Mouse (Mus musculus): ENCODE results near the gene Zfp62. TPM values are rescaled to one million over a fixed set of nuclear protein-coding genes. Genes with fewer than 3 reads are reported as not detected.
A peak's percentile ranks its signal among the peaks of the same experiment; 100 is the strongest.
"Not testable (repeated sequence)": the region's sequence is repeated elsewhere in the genome, so short reads cannot be mapped to it uniquely, and the experiment has no call there.

Zfp62 gene
- polyA plus RNA-seq, 1 experiment from 2014 or later, result 8.8 TPM

DNA sequence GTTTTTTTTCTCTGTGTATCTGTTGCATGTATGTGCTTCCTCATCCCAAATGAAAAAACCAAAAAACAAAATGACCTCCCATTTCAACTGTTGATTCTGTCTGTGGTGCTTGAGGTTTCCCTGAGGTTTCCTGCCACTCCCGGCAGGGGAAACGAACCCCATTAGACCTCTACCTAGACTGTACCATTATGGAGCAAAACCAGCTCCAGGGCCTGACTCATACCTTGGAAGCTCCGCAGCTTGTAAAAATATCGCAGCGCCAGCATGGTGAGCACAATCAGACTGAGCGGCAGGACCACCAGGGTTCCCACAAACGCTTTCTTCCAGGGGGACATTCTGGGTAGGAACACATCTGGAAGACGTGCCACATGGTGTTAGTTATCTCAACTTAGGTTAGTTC is 27.7 kb upstream of the Zfp62 start:
- H3K9ac ChIP-seq (replicated peaks), result no peak overlapping the region
- no peak for TF ChIP-seq CTCF (IDR thresholded peaks at IDR 0.05; ENCODE audit: low read depth)
- TF ChIP-seq EP300 (IDR thresholded peaks at IDR 0.05; ENCODE audit: low read depth), result no peak
- ATAC-seq (no peak), DNase-seq (no peak)
- 33% methylated on average over 8 of the region's 8 CpGs for WGBS (ENCODE audit: insufficient replicate concordance)
- no peak overlapping the region for H3K4me2 ChIP-seq (ENCODE audit: low read depth, low read length)
- H3K27me3 ChIP-seq (ENCODE audit: insufficient read depth, low read length), result no peaks in the 10 kb centered on the region
- H3K4me1 ChIP-seq (ENCODE audit: insufficient read depth), result peaks cover 2% of the 10 kb centered on the region; the same call in 1 of the 2 replicates
- no peak overlapping the region for H3K4me3 ChIP-seq (ENCODE audit: low read depth, low read length)
- no peaks in the 10 kb centered on the region for H3K36me3 ChIP-seq (replicated peaks; ENCODE audit: insufficient read depth, low read length)
- no peak overlapping the region for H3K27ac ChIP-seq (ENCODE audit: low read depth)
- no peaks in the 10 kb centered on the region for H3K9me3 ChIP-seq (ENCODE audit: low read length)

DNA sequence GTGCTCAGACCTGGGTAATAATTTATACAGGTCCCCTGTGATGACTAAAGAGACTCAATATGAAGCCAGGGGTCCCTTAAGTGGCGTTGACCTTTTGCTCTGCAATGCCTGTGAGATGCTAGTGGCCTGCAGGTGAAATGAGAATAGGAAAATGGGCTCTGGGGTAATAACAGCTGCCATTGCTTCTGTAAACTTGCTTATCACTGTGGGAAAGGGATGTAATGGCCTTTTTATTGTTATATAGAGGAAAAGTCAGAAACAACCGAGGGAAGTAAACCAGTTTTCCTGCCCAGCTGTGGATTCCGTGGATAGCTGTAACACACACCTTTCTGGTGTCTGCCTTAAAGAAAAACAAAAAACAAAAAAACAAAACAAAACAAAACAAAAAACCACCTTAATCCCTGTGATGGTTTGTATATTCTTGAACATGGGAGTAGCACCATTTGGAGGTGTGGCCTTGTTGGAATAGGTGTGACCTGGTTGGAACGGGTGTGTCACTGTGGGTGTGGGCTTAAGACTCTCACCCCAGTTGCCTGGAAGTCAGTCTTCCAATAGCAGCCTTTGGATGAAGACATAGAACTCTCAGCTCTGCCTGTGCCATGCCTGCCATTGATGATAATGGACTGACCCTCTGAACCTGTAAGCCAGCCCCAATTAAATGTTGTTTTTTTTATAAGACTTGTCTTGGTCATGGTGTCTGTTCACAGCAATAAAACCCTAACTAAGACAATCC is 26.9 kb upstream of the Zfp62 start:
- not testable (repeated sequence) for H3K27ac ChIP-seq (ENCODE audit: low read depth)

DNA sequence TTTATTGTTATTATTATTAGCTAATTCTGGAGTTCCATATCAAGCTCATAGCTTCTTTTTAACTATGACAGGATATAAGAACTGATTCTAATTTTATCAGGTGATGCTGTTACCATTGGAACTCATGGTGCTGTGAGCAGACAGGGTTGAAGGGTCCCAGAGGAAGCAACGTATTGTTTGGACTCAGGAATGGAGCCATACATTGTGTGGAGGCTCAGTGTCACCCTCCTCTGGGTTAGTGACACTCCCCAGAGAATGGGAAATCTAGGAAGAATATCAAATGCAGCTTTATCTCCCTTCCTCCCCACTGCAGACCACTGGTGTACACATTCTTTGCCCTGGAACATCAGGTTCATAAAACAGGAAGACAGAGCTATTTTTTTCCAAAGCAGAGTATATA is 19.9 kb upstream of the Zfp62 start:
- H3K36me3 ChIP-seq (replicated peaks; ENCODE audit: insufficient read depth, low read length), result no peaks in the 10 kb centered on the region
- no peak overlapping the region for H3K27ac ChIP-seq (ENCODE audit: low read depth)
- no peaks in the 10 kb centered on the region for H3K4me1 ChIP-seq (ENCODE audit: insufficient read depth)
- no peak overlapping the region for H3K4me2 ChIP-seq (ENCODE audit: low read depth, low read length)
- DNase-seq (no peak), ATAC-seq (no peak)
- TF ChIP-seq EP300 (IDR thresholded peaks at IDR 0.05; ENCODE audit: low read depth), result no peak
- no peak for TF ChIP-seq CTCF (IDR thresholded peaks at IDR 0.05; ENCODE audit: low read depth)
- H3K9ac ChIP-seq (replicated peaks), result no peak overlapping the region
- WGBS (ENCODE audit: insufficient replicate concordance), result 61% methylated on average over 1 of the region's 1 CpGs
- no peak overlapping the region for H3K4me3 ChIP-seq (ENCODE audit: low read depth, low read length)
- no peaks in the 10 kb centered on the region for H3K9me3 ChIP-seq (ENCODE audit: low read length)
- no peaks in the 10 kb centered on the region for H3K27me3 ChIP-seq (ENCODE audit: insufficient read depth, low read length)

More for the DNA sequence above, 26.9 kb upstream of the Zfp62 start:
- H3K9ac ChIP-seq (replicated peaks); ATAC-seq; DNase-seq; H3K4me2 ChIP-seq (ENCODE audit: low read depth, low read length); H3K4me3 ChIP-seq (ENCODE audit: low read depth, low read length); H3K9me3 ChIP-seq (ENCODE audit: low read length); H3K27me3 ChIP-seq (ENCODE audit: insufficient read depth, low read length); H3K4me1 ChIP-seq (ENCODE audit: insufficient read depth); H3K36me3 ChIP-seq (replicated peaks; ENCODE audit: insufficient read depth, low read length): not testable (repeated sequence)
- 56% methylated on average over 4 of the region's 4 CpGs for WGBS (ENCODE audit: insufficient replicate concordance)

DNA sequence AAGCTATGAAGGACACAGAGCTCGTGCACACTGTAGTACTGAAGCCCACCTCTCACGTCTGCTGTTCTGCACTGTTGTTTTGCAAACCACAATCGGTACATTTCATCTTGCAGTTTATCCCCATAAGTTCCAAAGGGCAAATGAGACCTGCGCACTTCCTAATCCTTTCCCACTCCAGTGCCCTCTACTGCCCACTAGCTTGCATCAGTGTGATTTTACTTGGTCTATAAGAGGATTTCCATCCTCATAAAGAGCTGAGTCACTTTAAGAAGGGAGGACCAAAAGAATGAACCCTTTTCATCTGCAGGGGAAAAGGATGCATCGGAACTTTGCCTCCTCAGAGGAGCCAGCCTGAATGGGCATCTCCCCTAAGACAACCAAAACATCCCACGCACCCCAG is 16.6 kb upstream of the Zfp62 start:
- no peak overlapping the region for H3K9ac ChIP-seq (replicated peaks)
- TF ChIP-seq EP300 (IDR thresholded peaks at IDR 0.05; ENCODE audit: low read depth), result no peak
- peak; percentile 35; the same call in 1 of the 2 replicates for TF ChIP-seq CTCF (IDR thresholded peaks at IDR 0.05; ENCODE audit: low read depth)
- H3K4me3 ChIP-seq (ENCODE audit: low read depth, low read length), result no peak overlapping the region
- no peaks in the 10 kb centered on the region for H3K27me3 ChIP-seq (ENCODE audit: insufficient read depth, low read length)
- H3K27ac ChIP-seq (ENCODE audit: low read depth), result no peak overlapping the region
- no peaks in the 10 kb centered on the region for H3K36me3 ChIP-seq (replicated peaks; ENCODE audit: insufficient read depth, low read length)
- no peak overlapping the region; the same call in 1 of the 2 replicates for H3K4me2 ChIP-seq (ENCODE audit: low read depth, low read length)
- no peaks in the 10 kb centered on the region for H3K9me3 ChIP-seq (ENCODE audit: low read length)
- no peaks in the 10 kb centered on the region for H3K4me1 ChIP-seq (ENCODE audit: insufficient read depth)
- WGBS (ENCODE audit: insufficient replicate concordance), result 76% methylated on average over 6 of the region's 6 CpGs
- DNase-seq (no peak), ATAC-seq (no peak)

DNA sequence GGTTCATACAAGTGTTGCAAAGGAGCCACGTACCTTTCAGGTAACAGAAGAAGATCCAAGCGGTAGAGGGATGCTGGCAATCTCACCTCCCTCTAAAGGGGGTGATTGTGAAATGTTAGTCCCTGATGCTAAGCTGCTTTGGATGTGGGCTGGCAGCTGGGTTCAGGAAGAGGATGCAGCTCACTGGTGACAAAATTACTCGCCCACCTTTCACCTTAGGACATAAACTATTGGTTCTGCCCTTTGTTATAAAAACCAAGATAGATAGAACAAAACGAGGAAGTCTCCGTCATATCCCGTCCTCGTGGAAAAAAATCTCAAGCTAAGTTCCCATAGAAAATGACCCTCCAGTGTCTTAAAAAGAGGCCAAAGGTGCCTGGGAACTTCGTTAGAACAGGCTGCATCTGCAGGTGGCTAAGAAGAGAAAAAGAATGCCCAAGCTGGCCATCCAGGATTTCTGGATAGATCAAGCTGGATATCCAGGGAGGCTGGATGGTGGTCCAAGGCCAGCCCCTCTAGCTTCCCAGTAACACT is 16.1 kb upstream of the Zfp62 start, which contains the start of gene Btnl9:
Gene Btnl9 (minus strand): TSS at position 205 of the 534 bp plus-strand sequence.
- ATAC-seq (no peak), DNase-seq (no peak)
- Histone ChIP-seq H3K27me3 (ENCODE audit: insufficient read depth, low read length) (no peaks in the 10 kb centered on the region), H3K9ac (replicated peaks) (no peak within 1 kb of the TSS), H3K36me3 (replicated peaks; ENCODE audit: insufficient read depth, low read length) (no peaks in the 10 kb centered on the region), H3K4me1 (ENCODE audit: insufficient read depth) (no peaks in the 10 kb centered on the region), H3K27ac (ENCODE audit: low read depth) (0 out of 2 replicates have a peak within 1 kb of the TSS, but pooled peaks have one; percentile 34), H3K9me3 (ENCODE audit: low read length) (no peaks in the 10 kb centered on the region), H3K4me3 (ENCODE audit: low read depth, low read length) (no peak within 1 kb of the TSS), H3K4me2 (ENCODE audit: low read depth, low read length) (peak within 1 kb of the TSS; percentile 16; the same call in 1 of the 2 replicates)
- TF ChIP-seq EP300 (IDR thresholded peaks at IDR 0.05; ENCODE audit: low read depth) (peak; percentile 61; the same call in 1 of the 2 replicates), CTCF (IDR thresholded peaks at IDR 0.05; ENCODE audit: low read depth) (no peak)
- WGBS (ENCODE audit: insufficient replicate concordance), result 57% methylated on average over 8 of the region's 8 CpGs

DNA sequence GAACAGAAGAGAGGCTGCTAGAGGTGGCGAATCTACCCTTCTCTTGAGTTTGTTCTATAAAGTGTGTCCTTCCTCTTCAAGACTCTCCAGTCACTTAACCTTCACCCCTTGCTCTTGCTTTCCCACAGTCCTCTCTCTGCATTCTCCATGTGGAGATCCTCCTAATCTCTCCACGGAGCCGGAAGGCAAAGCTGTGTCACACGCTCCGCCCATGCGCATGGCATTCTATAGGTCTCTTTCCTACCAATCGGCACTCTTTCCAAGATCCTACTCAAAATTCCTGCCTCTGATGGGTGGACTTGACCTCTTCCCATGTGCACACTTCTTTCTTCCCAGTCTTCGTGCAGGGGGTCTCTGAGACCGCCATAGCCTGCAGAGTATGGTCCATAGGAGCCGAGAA is 15.4 kb upstream of the Zfp62 start:
- H3K4me3 ChIP-seq (ENCODE audit: low read depth, low read length), result no peak overlapping the region
- 0 out of 2 replicates have a peak overlapping the region, but pooled peaks have one; percentile 34 for H3K27ac ChIP-seq (ENCODE audit: low read depth)
- no peaks in the 10 kb centered on the region for H3K4me1 ChIP-seq (ENCODE audit: insufficient read depth)
- no peak overlapping the region for H3K9ac ChIP-seq (replicated peaks)
- WGBS (ENCODE audit: insufficient replicate concordance), result 75% methylated on average over 10 of the region's 10 CpGs
- H3K36me3 ChIP-seq (replicated peaks; ENCODE audit: insufficient read depth, low read length), result no peaks in the 10 kb centered on the region
- ATAC-seq (no peak), DNase-seq (no peak)
- H3K9me3 ChIP-seq (ENCODE audit: low read length), result no peaks in the 10 kb centered on the region
- H3K27me3 ChIP-seq (ENCODE audit: insufficient read depth, low read length), result no peaks in the 10 kb centered on the region
- no peak for TF ChIP-seq CTCF (IDR thresholded peaks at IDR 0.05; ENCODE audit: low read depth)
- no peak for TF ChIP-seq EP300 (IDR thresholded peaks at IDR 0.05; ENCODE audit: low read depth)
- H3K4me2 ChIP-seq (ENCODE audit: low read depth, low read length), result no peak overlapping the region
